Mouse (Mus musculus) kidney, adult 2 months (tissue): Measurements from ENCODE around the gene AI854703. TPM values are rescaled to one million over a fixed set of nuclear protein-coding genes. Genes with fewer than 3 reads are reported as not detected.
"Not testable (repeated sequence)": the region's sequence is repeated elsewhere in the genome, so short reads cannot be mapped to it uniquely, and the experiment has no call there.

ENCODE experiments used
- DNase-seq: peaks from one replicate; pipeline ENCODE4 v3.0.0; 2021
- H3K27ac ChIP-seq: fragments of 200-500 bp; 2 replicates; pipeline ENCODE4 v1.5.1; 2012; ENCODE audit warnings: low read depth, low read length, control low read depth, inconsistent platforms; ENCODE audit not compliant: insufficient read depth
- H3K27me3 ChIP-seq: fragments of 200-500 bp; replicated peaks from 2 replicates; pipeline ENCODE4 v1.6.1; 2012; ENCODE audit warnings: mild to moderate bottlenecking, moderate library complexity, low read length, inconsistent platforms; ENCODE audit not compliant: control insufficient read depth, insufficient read depth
- H3K36me3 ChIP-seq: fragments of 200-500 bp; 2 replicates; pipeline ENCODE4 v1.6.1; 2012; ENCODE audit warnings: mild to moderate bottlenecking, moderate library complexity, low read length, inconsistent platforms; ENCODE audit not compliant: control insufficient read depth, insufficient read depth
- H3K4me1 ChIP-seq: fragments of 200-500 bp; 2 replicates; pipeline ENCODE4 v1.6.1; 2011; ENCODE audit warnings: low read length; ENCODE audit not compliant: control insufficient read depth, insufficient read depth
- H3K4me3 ChIP-seq: fragments of 200-500 bp; 2 replicates; pipeline ENCODE4 v1.5.1; 2011; ENCODE audit warnings: mild to moderate bottlenecking, low read depth, low read length, control low read depth; ENCODE audit not compliant: insufficient read depth
- CTCF ChIP-seq: fragments of 200-500 bp; conservative IDR thresholded peaks from 2 replicates; pipeline ENCODE4 v1.5.1; 2011; ENCODE audit warnings: low read depth, mild to moderate bottlenecking, control low read depth, low read length, moderate library complexity, mixed read lengths; ENCODE audit not compliant: insufficient read depth, insufficient read length
- POLR2A ChIP-seq: fragments of 200-500 bp; IDR thresholded peaks from one replicate; pipeline ENCODE4 v1.6.1; 2011; ENCODE audit warnings: low read depth, low read length, control low read depth
- WGBS: fragments of 180-500 bp; shearing (Covaris S2); methylation state at CpG from one replicate; pipeline ENCODE4 v1.1.7; 2018; 5-methylcytosine and 5-hydroxymethylcytosine counted together
- polyA plus RNA-seq: library from polyadenylated mRNA; depleted of rRNA; stranded (reverse); fragments of >200 nt; gene quantifications from 2 replicates; pipeline ENCODE4 v1.2.3, GENCODE M21; 2012

The AI854703 gene
- polyA plus RNA-seq, 1 experiment: 30.9 TPM

- WGBS: 96% methylated on average over 5 of the region's 5 CpGs
- Histone ChIP-seq H3K27me3 (no peaks in the 10 kb centered on the region), H3K27ac (no peak overlapping the region), H3K36me3 (no peaks in the 10 kb centered on the region), H3K4me3 (no peak overlapping the region), H3K4me1 (no peaks in the 10 kb centered on the region)
- no peak for DNase-seq
- TF ChIP-seq POLR2A (no peak), CTCF (no peak)
Observed at GRCm38 (mm10) chr6:48614756-48615155, 11.8 kb upstream of the AI854703 start.

DNA sequence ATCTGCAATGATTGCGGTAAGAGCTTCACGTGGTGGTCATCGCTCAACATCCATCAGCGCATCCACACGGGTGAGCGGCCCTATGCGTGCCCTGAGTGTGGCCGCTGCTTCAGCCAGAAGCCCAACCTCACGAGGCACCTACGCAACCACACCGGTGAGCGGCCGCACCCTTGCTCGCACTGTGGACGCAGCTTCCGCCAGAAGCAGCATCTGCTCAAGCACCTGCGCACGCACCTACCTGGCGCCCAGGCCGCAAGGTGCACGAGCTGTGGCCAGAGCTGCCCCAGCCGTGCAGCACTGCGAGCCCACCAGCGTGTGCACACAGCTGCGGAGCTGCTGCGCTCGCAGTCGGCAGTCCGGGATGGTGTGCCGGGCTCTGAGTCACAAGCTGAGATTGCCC lies 6.5 kb upstream of the AI854703 start:
- TF ChIP-seq CTCF: no peak
- TF ChIP-seq POLR2A: no peak
- 96% methylated on average over 30 of the region's 30 CpGs for WGBS
- no peak overlapping the region for H3K4me3 ChIP-seq

GRCm38 (mm10) chr6:48622186-48622843 lies 4.2 kb upstream of the AI854703 start:
- not testable (repeated sequence) for H3K27me3 ChIP-seq, DNase-seq, H3K4me1 ChIP-seq, H3K4me3 ChIP-seq, H3K27ac ChIP-seq, H3K36me3 ChIP-seq
- WGBS: 91% methylated on average over 8 of the region's 8 CpGs

More for the DNA sequence above, 6.5 kb upstream of the AI854703 start:
- DNase-seq: no peak
- H3K36me3 ChIP-seq: no peaks in the 10 kb centered on the region
- H3K27ac ChIP-seq: no peak overlapping the region
- H3K4me1 ChIP-seq: no peaks in the 10 kb centered on the region
- no peaks in the 10 kb centered on the region for H3K27me3 ChIP-seq

DNA sequence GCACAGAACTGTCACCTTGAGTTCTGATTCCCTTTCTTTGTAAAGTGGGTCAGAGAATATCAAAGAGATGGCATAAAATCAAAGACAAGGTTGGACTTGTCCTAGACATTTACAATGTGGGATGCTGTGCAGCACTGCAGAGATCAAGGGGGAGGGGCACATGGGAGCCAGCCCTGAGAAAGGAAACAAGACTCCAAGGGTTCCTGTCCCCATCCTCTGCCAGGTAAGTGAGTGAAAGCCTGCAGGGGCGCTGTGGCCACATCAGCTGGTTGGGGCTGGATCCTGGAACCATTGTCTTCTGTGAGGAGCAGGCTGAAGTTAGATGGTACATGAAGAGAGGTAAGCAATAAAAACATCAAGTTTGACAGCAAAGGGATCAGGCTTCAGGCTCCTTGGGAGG lies 3.1 kb upstream of the AI854703 start:
- no peak for DNase-seq
- TF ChIP-seq CTCF (no peak), POLR2A (no peak)
- Histone ChIP-seq H3K36me3 (no peaks in the 10 kb centered on the region), H3K27me3 (no peaks in the 10 kb centered on the region), H3K27ac (no peak overlapping the region), H3K4me1 (peaks cover 13% of the 10 kb centered on the region; the same call in 1 of the 2 replicates), H3K4me3 (no peak overlapping the region)
- WGBS: 59% methylated on average over 1 of the region's 1 CpGs

GRCm38 (mm10) chr6:48626984-48627383 lies 420 bp downstream of the AI854703 start:
- Histone ChIP-seq H3K27ac (peak overlapping the region; percentile 98), H3K36me3 (no peaks in the 10 kb centered on the region), H3K4me1 (peaks cover 28% of the 10 kb centered on the region), H3K4me3 (peak overlapping the region; percentile 62), H3K27me3 (no peaks in the 10 kb centered on the region)
- WGBS: under 1% methylated on average over 32 of the region's 32 CpGs
- peak; percentile 87 for DNase-seq
- no peak for TF ChIP-seq POLR2A
- TF ChIP-seq CTCF: peak; percentile 30; the same call in 1 of the 2 replicates

DNA sequence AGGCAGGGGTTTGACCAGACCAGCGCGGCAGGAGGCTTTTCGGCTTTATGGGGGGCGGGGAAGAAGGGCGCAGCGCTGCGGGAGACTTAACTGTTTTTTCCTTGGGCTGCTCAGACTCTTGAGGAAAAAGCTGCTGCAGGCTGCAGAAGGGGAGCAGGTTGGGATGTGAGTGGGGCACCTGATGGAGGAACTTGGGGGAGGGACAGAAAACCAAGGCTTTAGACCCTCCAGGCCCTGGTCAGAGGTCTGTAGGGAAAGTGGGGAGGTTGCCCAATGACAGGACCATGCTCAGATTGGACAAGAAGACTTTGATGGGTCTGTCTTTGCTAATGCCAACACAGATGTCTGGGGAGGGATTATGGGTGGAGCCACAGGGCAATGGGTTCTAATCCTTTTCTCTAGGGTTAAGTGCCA lies 954 bp downstream of the AI854703 start:
- Histone ChIP-seq H3K27me3 (no peaks in the 10 kb centered on the region), H3K27ac (peak overlapping the region; percentile 98), H3K36me3 (no peaks in the 10 kb centered on the region), H3K4me3 (peak overlapping the region; percentile 62), H3K4me1 (peaks cover 28% of the 10 kb centered on the region)
- no peak for TF ChIP-seq CTCF
- TF ChIP-seq POLR2A: no peak
- WGBS: 7% methylated on average over 7 of the region's 7 CpGs
- DNase-seq: peak; percentile 81

- WGBS: 22% methylated on average over 3 of the region's 3 CpGs
- no peaks in the 10 kb centered on the region for H3K27me3 ChIP-seq
- no peak for TF ChIP-seq CTCF
- peak; percentile 50 for TF ChIP-seq POLR2A
- DNase-seq: peak; percentile 92
- H3K27ac ChIP-seq: peak overlapping the region; percentile 98
- no peaks in the 10 kb centered on the region for H3K36me3 ChIP-seq
- peak overlapping the region; percentile 62 for H3K4me3 ChIP-seq
- H3K4me1 ChIP-seq: peaks cover 28% of the 10 kb centered on the region
Observed at GRCm38 (mm10) chr6:48628377-48628776, 1.8 kb downstream of the AI854703 start.
